Mouse (Mus musculus): Measurements from ENCODE around the gene Pop5.

- peak; percentile 88 for TF ChIP-seq CTCF (IDR thresholded peaks at IDR 0.05; ENCODE audit: low read depth, low read length)
- TF ChIP-seq POLR2A (IDR thresholded peaks at IDR 0.05; ENCODE audit: extremely low read depth, insufficient read depth, low read length): no peak
These were observed 48.2 kb upstream of the Pop5 start for GRCm38 (mm10) chr5:115187188-115188131.
